Mouse (Mus musculus) NIH3T3 (cell line): ENCODE data around the gene Gm28305.

Source experiments
- DNase-seq: peaks from one replicate; pipeline ENCODE4 v3.0.0-alpha.2; 2012; ENCODE audit warnings: low read depth

The Gm28305 gene

GRCm38 (mm10) chr9:104070863-104071604, 30.6 kb downstream of the Gm28305 start:
- DNase-seq: no peak

- DNase-seq: peak; percentile 57
Measured at GRCm38 (mm10) chr9:104075808-104076207, 35.3 kb downstream of the Gm28305 start.

- DNase-seq: no peak
Measured at GRCm38 (mm10) chr9:104078780-104079179, 38.3 kb downstream of the Gm28305 start.

- DNase-seq: peak; percentile 58
Measured at GRCm38 (mm10) chr9:104079379-104079778, 38.9 kb downstream of the Gm28305 start.

- no peak for DNase-seq
Measured at GRCm38 (mm10) chr9:104080038-104080437, 39.6 kb downstream of the Gm28305 start.

GRCm38 (mm10) chr9:104085730-104086429, 45.4 kb downstream of the Gm28305 start:
- peak; percentile 5 for DNase-seq

GRCm38 (mm10) chr9:104088555-104088954, 48.1 kb downstream of the Gm28305 start:
- peak; percentile 32 for DNase-seq

- DNase-seq: no peak
Measured at GRCm38 (mm10) chr9:104092945-104093344, 52.5 kb downstream of the Gm28305 start.

GRCm38 (mm10) chr9:104098256-104098655, 57.8 kb downstream of the Gm28305 start:
- DNase-seq: no peak

GRCm38 (mm10) chr9:104099060-104099459, 58.6 kb downstream of the Gm28305 start:
- DNase-seq: no peak

GRCm38 (mm10) chr9:104100822-104101221, 60.4 kb downstream of the Gm28305 start:
- DNase-seq: no peak

- DNase-seq: no peak
Measured at GRCm38 (mm10) chr9:104101458-104101857, 61.0 kb downstream of the Gm28305 start.

GRCm38 (mm10) chr9:104102301-104102700, 61.8 kb downstream of the Gm28305 start:
- DNase-seq: peak; percentile 23

- no peak for DNase-seq
Measured at GRCm38 (mm10) chr9:104102901-104103300, 62.4 kb downstream of the Gm28305 start.

- DNase-seq: no peak
Measured at GRCm38 (mm10) chr9:104104986-104105385, 64.5 kb downstream of the Gm28305 start.

GRCm38 (mm10) chr9:104106930-104107329, 66.5 kb downstream of the Gm28305 start:
- DNase-seq: no peak

- DNase-seq: no peak
Measured at GRCm38 (mm10) chr9:104107482-104107881, 67.0 kb downstream of the Gm28305 start.

GRCm38 (mm10) chr9:104108571-104109143, 68.2 kb downstream of the Gm28305 start:
- DNase-seq: no peak

GRCm38 (mm10) chr9:104109151-104109550, 68.7 kb downstream of the Gm28305 start:
- no peak for DNase-seq

- no peak for DNase-seq
Measured at GRCm38 (mm10) chr9:104123101-104123500, 82.6 kb downstream of the Gm28305 start.

- no peak for DNase-seq
Measured at GRCm38 (mm10) chr9:104123622-104124021, 83.2 kb downstream of the Gm28305 start.
